Mouse (Mus musculus) heart, adult 2 months (tissue): ENCODE data around the gene Nmnat2. TPM values are rescaled to one million over a fixed set of nuclear protein-coding genes. Genes with fewer than 3 reads are reported as not detected.

Source experiments
- DNase-seq, 2 experiments: peaks; one replicate each; pipeline ENCODE4 v3.0.0; 2021
- H3K27ac ChIP-seq: fragments of 200-600 bp; 2 replicates; pipeline ENCODE4 v1.8.1; 2022
- H3K27me3 ChIP-seq: fragments of 200-500 bp; 2 replicates; pipeline ENCODE4 v1.6.1; 2012; ENCODE audit warnings: mild to moderate bottlenecking, low read length, inconsistent platforms, mixed read lengths; ENCODE audit not compliant: control insufficient read depth, insufficient read depth
- H3K36me3 ChIP-seq: fragments of 200-500 bp; 2 replicates; pipeline ENCODE4 v1.6.1; 2012; ENCODE audit warnings: low read length, inconsistent platforms; ENCODE audit not compliant: control insufficient read depth, insufficient read depth
- H3K4me1 ChIP-seq: fragments of 200-500 bp; 2 replicates; pipeline ENCODE4 v1.6.1; 2011; ENCODE audit warnings: low read length; ENCODE audit not compliant: control insufficient read depth, insufficient read depth
- H3K4me3 ChIP-seq: fragments of 200-600 bp; 2 replicates; pipeline ENCODE4 v1.8.1; 2022
- H3K79me2 ChIP-seq: fragments of 200-500 bp; replicated peaks from 2 replicates; pipeline ENCODE4 v1.6.1; 2012; ENCODE audit warnings: mild to moderate bottlenecking, inconsistent platforms, low read length, moderate library complexity, mixed read lengths; ENCODE audit not compliant: control insufficient read depth, insufficient read depth
- H3K9ac ChIP-seq: fragments of 200-500 bp; 2 replicates; pipeline ENCODE4 v1.6.1; 2012; ENCODE audit warnings: low read depth, mild to moderate bottlenecking, control low read depth, inconsistent platforms, low read length, mixed read lengths
- CTCF ChIP-seq: fragments of 200-600 bp; IDR thresholded peaks from 2 replicates; pipeline ENCODE4 v1.8.1; 2022; ENCODE audit warnings: antibody characterized with exemption, mild to moderate bottlenecking, moderate library complexity
- EP300 ChIP-seq: fragments of 200-500 bp; IDR thresholded peaks from 2 replicates; pipeline ENCODE4 v1.6.1; 2011; ENCODE audit warnings: low read depth, low read length, control low read depth; ENCODE audit not compliant: insufficient read depth
- POLR2A ChIP-seq: fragments of 200-500 bp; IDR thresholded peaks from 2 replicates; pipeline ENCODE4 v1.6.1; 2011; ENCODE audit warnings: mild to moderate bottlenecking, low read depth, low read length, control low read depth; ENCODE audit not compliant: insufficient read depth
- WGBS: fragments of 180-500 bp; shearing (Covaris S2); methylation state at CpG from one replicate; pipeline ENCODE4 v1.1.7; 2018; 5-methylcytosine and 5-hydroxymethylcytosine counted together
- intact Hi-C: fragments of 180-260 bp; cut with DNase I; formaldehyde crosslinking; loops from one replicate; pipeline ENCODE4 v1.15.1; 2025
- polyA plus RNA-seq: library from polyadenylated mRNA; depleted of rRNA; stranded (reverse); fragments of >200 nt; gene quantifications from 2 replicates; pipeline ENCODE4 v1.2.3, GENCODE M21; 2012
- total RNA-seq, 2 experiments: library from RNA; stranded (reverse); gene quantifications; 2 replicates each; pipeline ENCODE4 v1.2.3; 2021

The Nmnat2 gene
- total and polyA plus RNA-seq, 3 experiments = 0.29 to 0.89 (median 0.66) TPM

- intact Hi-C loops = no loop called here
- no peak for DNase-seq
- H3K9ac ChIP-seq = no peak overlapping the region
- no peak overlapping the region for H3K27ac ChIP-seq
- no peaks in the 10 kb centered on the region for H3K27me3 ChIP-seq
- 64% methylated on average over 11 of the region's 11 CpGs for WGBS
- no peaks in the 10 kb centered on the region for H3K79me2 ChIP-seq
- H3K36me3 ChIP-seq = no peaks in the 10 kb centered on the region
- no peaks in the 10 kb centered on the region for H3K4me1 ChIP-seq
- no peak overlapping the region for H3K4me3 ChIP-seq
- TF ChIP-seq CTCF (no peak), EP300 (no peak), POLR2A (no peak)
These were observed 20.8 kb upstream of the Nmnat2 start for GRCm38 (mm10) chr1:152933962-152934361.

- H3K79me2 ChIP-seq = no peaks in the 10 kb centered on the region
- no peak overlapping the region for H3K9ac ChIP-seq
- no peak for TF ChIP-seq EP300
- TF ChIP-seq CTCF = no peak
- no peak for TF ChIP-seq POLR2A
- intact Hi-C loops = no loop called here
- H3K27ac ChIP-seq = no peak overlapping the region
- no peak for DNase-seq
- no peaks in the 10 kb centered on the region for H3K27me3 ChIP-seq
- H3K4me3 ChIP-seq = no peak overlapping the region
- 83% methylated on average over 6 of the region's 6 CpGs for WGBS
- no peaks in the 10 kb centered on the region for H3K4me1 ChIP-seq
- no peaks in the 10 kb centered on the region for H3K36me3 ChIP-seq
These were observed 19.3 kb upstream of the Nmnat2 start for GRCm38 (mm10) chr1:152935476-152935875.

GRCm38 (mm10) chr1:152936365-152936764, 18.4 kb upstream of the Nmnat2 start:
- intact Hi-C loops = no loop called here
- H3K36me3 ChIP-seq = no peaks in the 10 kb centered on the region
- no peak overlapping the region for H3K27ac ChIP-seq
- H3K4me1 ChIP-seq = no peaks in the 10 kb centered on the region
- H3K27me3 ChIP-seq = no peaks in the 10 kb centered on the region
- no peak for TF ChIP-seq EP300
- TF ChIP-seq POLR2A = no peak
- TF ChIP-seq CTCF = no peak
- no peak overlapping the region for H3K4me3 ChIP-seq
- H3K79me2 ChIP-seq = no peaks in the 10 kb centered on the region
- WGBS = 75% methylated on average over 5 of the region's 5 CpGs
- no peak overlapping the region for H3K9ac ChIP-seq
- no peak for DNase-seq

GRCm38 (mm10) chr1:152942977-152943376, 11.8 kb upstream of the Nmnat2 start:
- H3K27me3 ChIP-seq = no peaks in the 10 kb centered on the region
- H3K4me1 ChIP-seq = no peaks in the 10 kb centered on the region
- no peak overlapping the region for H3K9ac ChIP-seq
- no peak overlapping the region for H3K27ac ChIP-seq
- intact Hi-C loops = no loop called here
- no peak for TF ChIP-seq CTCF
- TF ChIP-seq EP300 = no peak
- no peak for TF ChIP-seq POLR2A
- H3K36me3 ChIP-seq = no peaks in the 10 kb centered on the region
- no peak for DNase-seq
- WGBS = 66% methylated on average over 4 of the region's 4 CpGs
- H3K79me2 ChIP-seq = no peaks in the 10 kb centered on the region
- H3K4me3 ChIP-seq = no peak overlapping the region

GRCm38 (mm10) chr1:152954167-152954566, 626 bp upstream of the Nmnat2 start:
- TF ChIP-seq EP300 (no peak), CTCF (no peak), POLR2A (no peak)
- Histone ChIP-seq H3K36me3 (no peaks in the 10 kb centered on the region), H3K4me1 (peaks cover 5% of the 10 kb centered on the region; the same call in 1 of the 2 replicates), H3K4me3 (no peak overlapping the region), H3K27ac (no peak overlapping the region), H3K27me3 (peaks cover 8% of the 10 kb centered on the region), H3K79me2 (no peaks in the 10 kb centered on the region), H3K9ac (no peak overlapping the region)
- WGBS = 77% methylated on average over 5 of the region's 5 CpGs
- intact Hi-C loops = no loop called here
- DNase-seq = no peak

- Histone ChIP-seq H3K4me3 (no peak overlapping the region), H3K9ac (no peak overlapping the region), H3K79me2 (no peaks in the 10 kb centered on the region), H3K27ac (no peak overlapping the region), H3K27me3 (peaks cover 8% of the 10 kb centered on the region), H3K36me3 (no peaks in the 10 kb centered on the region), H3K4me1 (peaks cover 5% of the 10 kb centered on the region; the same call in 1 of the 2 replicates)
- peak in 1 of 2 experiments; percentile 18 for DNase-seq
- intact Hi-C loops = no loop called here
- TF ChIP-seq POLR2A (no peak), CTCF (no peak), EP300 (no peak)
- WGBS = 3% methylated on average over 40 of the region's 40 CpGs
These were observed 895 bp downstream of the Nmnat2 start for GRCm38 (mm10) chr1:152955564-152956211.
